Mouse (Mus musculus) gastrocnemius, adult 2 months (tissue): ENCODE data around the gene Leng8. TPM values are rescaled to one million over a fixed set of nuclear protein-coding genes. Genes with fewer than 3 reads are reported as not detected.

ENCODE experiments used
- DNase-seq: peaks from one replicate; pipeline ENCODE4 v3.0.0; 2022
- H3K27ac ChIP-seq: fragments of 200-600 bp; 2 replicates; pipeline ENCODE4 v1.8.1; 2022; ENCODE audit warnings: mild to moderate bottlenecking
- H3K4me3 ChIP-seq: fragments of 200-600 bp; 2 replicates; pipeline ENCODE4 v1.8.1; 2022; ENCODE audit warnings: mild to moderate bottlenecking, moderate library complexity
- CTCF ChIP-seq: fragments of 200-600 bp; IDR thresholded peaks from 2 replicates; pipeline ENCODE4 v1.8.1; 2022; ENCODE audit warnings: antibody characterized with exemption, mild to moderate bottlenecking, moderate library complexity
- intact Hi-C: fragments of 180-260 bp; cut with DNase I; formaldehyde crosslinking; loops from one replicate; pipeline ENCODE4 v1.15.1; 2025
- total RNA-seq, 2 experiments: library from RNA; stranded (reverse); gene quantifications; 2 replicates each; pipeline ENCODE4 v1.2.3; 2021

Gene Leng8
- total RNA-seq, 2 experiments from 2014 or later, result 44.5 to 45.4 TPM

- peak; percentile 85 for DNase-seq
- Histone ChIP-seq H3K4me3 (no peak overlapping the region), H3K27ac (no peak overlapping the region)
- peak; percentile 95 for TF ChIP-seq CTCF
- intact Hi-C loops, result loop anchor here (2.0 to 10.0 kb wide), 2 partner anchors 296 to 516 kb away; partner anchors contain the start of genes Ndufa3 and Oscar
Observed at GRCm38 (mm10) chr7:4130686-4131452, 6.0 kb upstream of the Leng8 start.

GRCm38 (mm10) chr7:4131964-4132363 is 4.9 kb upstream of the Leng8 start:
- no peak for DNase-seq
- intact Hi-C loops, result loop anchor here (2.0 to 10.0 kb wide), 2 partner anchors 295 to 517 kb away; partner anchors contain the start of genes Ndufa3 and Oscar
- TF ChIP-seq CTCF, result no peak
- Histone ChIP-seq H3K27ac (no peak overlapping the region), H3K4me3 (no peak overlapping the region)

GRCm38 (mm10) chr7:4132581-4132980 is 4.3 kb upstream of the Leng8 start:
- H3K4me3 ChIP-seq, result no peak overlapping the region
- no peak overlapping the region for H3K27ac ChIP-seq
- TF ChIP-seq CTCF, result no peak
- no peak for DNase-seq
- intact Hi-C loops, result loop anchor here (10.0 kb wide), 1 partner anchor 518 kb away; the partner anchor contains the start of genes Ndufa3 and Oscar

- H3K27ac ChIP-seq, result no peak overlapping the region
- DNase-seq, result no peak
- H3K4me3 ChIP-seq, result no peak overlapping the region
- TF ChIP-seq CTCF, result no peak
- intact Hi-C loops, result loop anchor here (10.0 kb wide), 1 partner anchor 518 kb away; the partner anchor contains the start of genes Ndufa3 and Oscar
Observed at GRCm38 (mm10) chr7:4132998-4133397, 3.8 kb upstream of the Leng8 start.

GRCm38 (mm10) chr7:4134911-4135310 is 1.9 kb upstream of the Leng8 start:
- intact Hi-C loops, result loop anchor here (5.0 to 10.0 kb wide), 2 partner anchors 520 to 927 kb away; partner anchors contain the start of genes Ndufa3, Oscar and U2af2
- no peak for TF ChIP-seq CTCF
- Histone ChIP-seq H3K4me3 (no peak overlapping the region), H3K27ac (no peak overlapping the region)
- no peak for DNase-seq

- no peak for TF ChIP-seq CTCF
- Histone ChIP-seq H3K27ac (peak overlapping the region; percentile 97), H3K4me3 (peak overlapping the region; percentile 85)
- intact Hi-C loops, result loop anchor here (2.0 to 10.0 kb wide), 3 partner anchors 14 to 926 kb away; partner anchors contain the start of genes Leng9, Ndufa3, Oscar and U2af2
- peak; percentile 45 for DNase-seq
Observed at GRCm38 (mm10) chr7:4136404-4136770, 452 bp upstream of the Leng8 start.

GRCm38 (mm10) chr7:4137746-4138145 is 907 bp downstream of the Leng8 start:
- intact Hi-C loops, result loop anchor here (2.0 to 10.0 kb wide), 3 partner anchors 13 to 925 kb away; partner anchors contain the start of genes Leng9, Ndufa3, Oscar and U2af2
- DNase-seq, result no peak
- Histone ChIP-seq H3K4me3 (peak overlapping the region; percentile 85), H3K27ac (peak overlapping the region; percentile 97)
- TF ChIP-seq CTCF, result no peak

- no peak overlapping the region for H3K27ac ChIP-seq
- DNase-seq, result no peak
- TF ChIP-seq CTCF, result no peak
- peak overlapping the region; percentile 85 for H3K4me3 ChIP-seq
- intact Hi-C loops, result loop anchor here (5.0 to 10.0 kb wide), 2 partner anchors 523 to 924 kb away; partner anchors contain the start of genes Ndufa3, Oscar and U2af2
Observed at GRCm38 (mm10) chr7:4138181-4138580, 1.3 kb downstream of the Leng8 start.

- Histone ChIP-seq H3K4me3 (peak overlapping the region; percentile 85), H3K27ac (no peak overlapping the region)
- TF ChIP-seq CTCF, result no peak
- no peak for DNase-seq
- intact Hi-C loops, result loop anchor here (5.0 to 10.0 kb wide), 2 partner anchors 524 to 924 kb away; partner anchors contain the start of genes Ndufa3, Oscar and U2af2
Observed at GRCm38 (mm10) chr7:4138671-4139070, 1.8 kb downstream of the Leng8 start.

GRCm38 (mm10) chr7:4139391-4139790 is 2.6 kb downstream of the Leng8 start:
- intact Hi-C loops, result loop anchor here (5.0 to 10.0 kb wide), 2 partner anchors 525 to 923 kb away; partner anchors contain the start of genes Ndufa3, Oscar and U2af2
- H3K4me3 ChIP-seq, result no peak overlapping the region
- no peak for DNase-seq
- TF ChIP-seq CTCF, result no peak
- no peak overlapping the region for H3K27ac ChIP-seq

GRCm38 (mm10) chr7:4141648-4142325 is 4.9 kb downstream of the Leng8 start:
- intact Hi-C loops, result loop anchor here (10.0 kb wide), 1 partner anchor 497 kb away; the partner anchor contains the start of gene Cnot3

GRCm38 (mm10) chr7:4142796-4143445 is 6.1 kb downstream of the Leng8 start:
- TF ChIP-seq CTCF, result no peak
- Histone ChIP-seq H3K4me3 (no peak overlapping the region), H3K27ac (no peak overlapping the region)
- intact Hi-C loops, result loop anchor here (10.0 kb wide), 1 partner anchor 498 kb away; the partner anchor contains the start of gene Cnot3
- DNase-seq, result no peak

More at GRCm38 (mm10) chr7:4141648-4142325, 4.9 kb downstream of the Leng8 start:
- no peak overlapping the region for H3K4me3 ChIP-seq
- no peak overlapping the region for H3K27ac ChIP-seq
- DNase-seq, result no peak
- TF ChIP-seq CTCF, result no peak
